20 mouse cellular contexts compared by ENCODE assay signal in the genomic region with DNA sequence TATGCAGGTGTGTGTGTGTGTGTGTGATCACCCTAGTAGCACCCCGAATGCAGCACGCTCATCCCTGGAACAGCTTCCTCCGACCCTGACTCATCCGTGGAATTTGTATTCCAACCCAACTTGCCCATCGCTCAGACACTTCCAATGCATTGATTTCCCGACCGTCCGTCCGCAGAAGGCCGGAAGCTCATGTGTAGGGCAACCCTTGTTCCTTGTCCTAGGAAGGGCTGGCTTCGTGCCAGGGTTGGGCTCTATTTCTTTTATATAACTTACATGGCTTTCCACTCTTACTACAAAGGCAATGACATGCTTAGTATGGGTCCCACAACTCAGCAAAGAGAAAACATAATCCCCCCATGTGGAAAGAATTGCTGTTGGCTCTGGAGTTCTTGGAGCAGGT. TPM values are rescaled to one million over a fixed set of nuclear protein-coding genes. Genes with fewer than 3 reads are reported as not detected.
DNase-seq lines count a peak whose midpoint lies in the region; ATAC-seq lines count a peak whose summit lies in the region.
"Had no signal": no experiment of that assay in that cellular context is flagged by ENCODE, and none has a peak within 500 bp of the region (broad histone marks: within the 10 kb centered on the region; RNA-seq: fewer than 3 reads in every experiment).

No protein-coding gene starts in this region.

- no peak overlapping the region for H3K4me3 ChIP-seq in midbrain, embryonic 14.5 days (replicated peaks; ENCODE audit: low read depth, low read length)
- H3K4me3 ChIP-seq in midbrain, embryonic 10.5 days: no peak overlapping the region
- H3K4me3 ChIP-seq: embryonic facial prominence, embryonic 12.5 days; forebrain, embryonic 15.5 days; heart, embryonic 13.5 days; hindbrain, embryonic 13.5 days; intestine, embryonic 15.5 days had no signal

- H3K9me3 ChIP-seq in midbrain, embryonic 14.5 days (ENCODE audit: control insufficient read depth, low read length): no peaks in the 10 kb centered on the region
- H3K9me3 ChIP-seq in midbrain, embryonic 10.5 days (replicated peaks): 0 out of 2 replicates have a peak, but pooled peaks cover 3% of the 10 kb centered on the region
- H3K9me3 ChIP-seq: embryonic facial prominence, embryonic 12.5 days; forebrain, embryonic 15.5 days; hindbrain, embryonic 13.5 days; intestine, embryonic 15.5 days had no signal

- no peak overlapping the region for H3K9ac ChIP-seq in midbrain, embryonic 14.5 days (replicated peaks; ENCODE audit: low read length)
- H3K9ac ChIP-seq: embryonic facial prominence, embryonic 12.5 days; forebrain, embryonic 15.5 days; heart, embryonic 13.5 days; hindbrain, embryonic 13.5 days; intestine, embryonic 15.5 days had no signal

- peak; percentile 57 to 84 for DNase-seq in adrenal gland, adult (ENCODE audit: inconsistent age in 2 of 2, low spot score in 1 of 2)
- DNase-seq in adrenal gland, adult 8-10 months: no peak
- peak; percentile 38 to 39 for DNase-seq in cerebellum, postnatal 10 days
- no peak for DNase-seq in cerebellum, postnatal 36 days
- DNase-seq in midbrain, embryonic 14.5 days: peak; percentile 36
- DNase-seq in midbrain, embryonic 10.5 days (ENCODE audit: low spot score): no peak
- peak; percentile 58 for DNase-seq in testis, postnatal 10 days (ENCODE audit: low spot score)
- DNase-seq: B cell, adult 2 months; cerebellum, adult 2 months; cerebellum, postnatal 14 days; gastrocnemius, postnatal 36 days; heart, adult 11 months; heart, postnatal 4 days had no signal

- H3K27ac ChIP-seq in midbrain, embryonic 14.5 days (replicated peaks; ENCODE audit: low read depth, low read length): no peak overlapping the region
- no peak overlapping the region for H3K27ac ChIP-seq in midbrain, embryonic 10.5 days (replicated peaks)
- H3K27ac ChIP-seq: embryonic facial prominence, embryonic 12.5 days; forebrain, embryonic 15.5 days; heart, embryonic 13.5 days; hindbrain, embryonic 13.5 days; intestine, embryonic 15.5 days had no signal

- no peaks in the 10 kb centered on the region for H3K27me3 ChIP-seq in midbrain, embryonic 14.5 days (ENCODE audit: control insufficient read depth, insufficient read depth, low read length)
- H3K27me3 ChIP-seq in midbrain, embryonic 10.5 days (ENCODE audit: low read depth, poor library complexity, severe bottlenecking): no peaks in the 10 kb centered on the region
- H3K27me3 ChIP-seq: embryonic facial prominence, embryonic 12.5 days; forebrain, embryonic 15.5 days; heart, embryonic 13.5 days; hindbrain, embryonic 13.5 days; intestine, embryonic 15.5 days had no signal

- WGBS in midbrain, embryonic 14.5 days: 73% methylated on average over 11 of the region's 11 CpGs
- WGBS in midbrain, embryonic 10.5 days: 94% methylated on average over 11 of the region's 11 CpGs

- no peaks in the 10 kb centered on the region for H3K36me3 ChIP-seq in midbrain, embryonic 14.5 days (ENCODE audit: control insufficient read depth, insufficient read depth, low read length)
- H3K36me3 ChIP-seq in midbrain, embryonic 10.5 days: no peaks in the 10 kb centered on the region
- H3K36me3 ChIP-seq: embryonic facial prominence, embryonic 12.5 days; forebrain, embryonic 15.5 days; G1E; heart, embryonic 13.5 days; hindbrain, embryonic 13.5 days; intestine, embryonic 15.5 days had no signal

- H3K4me2 ChIP-seq in midbrain, embryonic 14.5 days (ENCODE audit: low read length): no peak overlapping the region
- H3K4me2 ChIP-seq: embryonic facial prominence, embryonic 12.5 days; forebrain, embryonic 15.5 days; heart, embryonic 13.5 days; hindbrain, embryonic 13.5 days; intestine, embryonic 15.5 days had no signal

- ATAC-seq in midbrain, embryonic 14.5 days (ENCODE audit: low FRiP score, low TSS enrichment): no peak
- ATAC-seq: CD4-positive, CD25-positive, alpha-beta regulatory T cell, adult 4 months; forebrain, embryonic 15.5 days; intestine, embryonic 15.5 days had no signal

- H3K4me1 ChIP-seq in midbrain, embryonic 14.5 days (ENCODE audit: control insufficient read depth, insufficient read depth, low read length): no peaks in the 10 kb centered on the region
- H3K4me1 ChIP-seq in midbrain, embryonic 10.5 days: no peaks in the 10 kb centered on the region
- H3K4me1 ChIP-seq: embryonic facial prominence, embryonic 12.5 days; forebrain, embryonic 15.5 days; hindbrain, embryonic 13.5 days; intestine, embryonic 15.5 days had no signal

RNA-seq across cellular contexts. Expression of gene Uqcr10, which starts 12.0 kb away (rescaled TPM):
- 100 to 1,000 TPM; 587 to 783 (median 663) TPM for total RNA-seq in adrenal gland, adult 8-10 months (2022)
- 495 and 649 TPM in 2 replicates for polyA plus RNA-seq in midbrain, embryonic 14.5 days (2014; fragmentation: Nextera tagmentation; extraction: Ambion mirVana)
- polyA plus RNA-seq in midbrain, embryonic 10.5 days (2016; fragmentation: Nextera tagmentation; extraction: Ambion mirVana): 639 and 680 TPM in 2 replicates

RNA-seq across cellular contexts. Expression of gene Zmat5, which starts 12.3 kb away (rescaled TPM):
- total RNA-seq in adrenal gland, adult 8-10 months (2022): 10 to 100 TPM; 46.3 to 69.2 (median 59.1) TPM
- polyA plus RNA-seq in midbrain, embryonic 14.5 days (2014; fragmentation: Nextera tagmentation; extraction: Ambion mirVana): 60.0 and 63.6 TPM in 2 replicates
- polyA plus RNA-seq in midbrain, embryonic 10.5 days (2016; fragmentation: Nextera tagmentation; extraction: Ambion mirVana): 83.9 and 86.7 TPM in 2 replicates

RNA-seq across cellular contexts. Expression of gene Cabp7, which starts 54.4 kb away (rescaled TPM):
- total RNA-seq in adrenal gland, adult 8-10 months (2022): under 1 TPM in 3 of 4 experiments, not detected in 1; 0.12 to 0.86 (median 0.14) TPM
- 1.3 and 2.7 TPM in 2 replicates for polyA plus RNA-seq in midbrain, embryonic 14.5 days (2014; fragmentation: Nextera tagmentation; extraction: Ambion mirVana)
- polyA plus RNA-seq in midbrain, embryonic 10.5 days (2016; fragmentation: Nextera tagmentation; extraction: Ambion mirVana): 0.11 and 0.22 TPM in 2 replicates
- total RNA-seq: G1E; heart, postnatal 4 days had no signal
- polyA plus RNA-seq: G1E; heart, embryonic 13.5 days had no signal

RNA-seq across cellular contexts. Expression of gene Ascc2, which starts 54.6 kb away (rescaled TPM):
- 10 to 100 TPM; 51.6 to 58.6 (median 54.9) TPM for total RNA-seq in adrenal gland, adult 8-10 months (2022)
- polyA plus RNA-seq in midbrain, embryonic 14.5 days (2014; fragmentation: Nextera tagmentation; extraction: Ambion mirVana): 15.4 and 21.7 TPM in 2 replicates
- 32.2 and 34.2 TPM in 2 replicates for polyA plus RNA-seq in midbrain, embryonic 10.5 days (2016; fragmentation: Nextera tagmentation; extraction: Ambion mirVana)

Comparison
In these comparisons a context has a peak if more than half of its experiments do, and no peak if none do; other contexts are left out.
1. DNase-seq: peak in adrenal gland, adult (2 of 2), cerebellum, postnatal 10 days (2 of 2), midbrain, embryonic 14.5 days (single experiment) and testis, postnatal 10 days (single experiment); none in adrenal gland, adult 8-10 months (single experiment), cerebellum, postnatal 36 days (0 of 2) and midbrain, embryonic 10.5 days (single experiment).